Mouse (Mus musculus) limb, embryonic 13.5 days (tissue): ENCODE data around the gene Rtl10. TPM values are rescaled to one million over a fixed set of nuclear protein-coding genes. Genes with fewer than 3 reads are reported as not detected.
A peak's percentile ranks its signal among the peaks of the same experiment; 100 is the strongest.

Experiments used
- ATAC-seq: fragments of 200-750 bp; cut with Nextera tagmentation; 2 replicates; pipeline ENCODE4 v1.8.0; 2017; ENCODE audit warnings: low read depth, moderate number of reproducible peaks, moderate TSS enrichment; ENCODE audit not compliant: low FRiP score
- H3K27ac ChIP-seq: fragments of 300-500 bp; sonication (generic); 2 replicates; pipeline ENCODE4 v1.5.1; 2015; ENCODE audit warnings: inconsistent platforms, mild to moderate bottlenecking, moderate library complexity
- H3K27me3 ChIP-seq: fragments of 300-500 bp; sonication (generic); 2 replicates; pipeline ENCODE4 v1.6.1; 2015; ENCODE audit warnings: mild to moderate bottlenecking, inconsistent platforms
- H3K36me3 ChIP-seq: fragments of 300-500 bp; sonication (generic); 2 replicates; pipeline ENCODE4 v1.6.1; 2015; ENCODE audit warnings: inconsistent platforms, mild to moderate bottlenecking, moderate library complexity
- H3K4me1 ChIP-seq: fragments of 300-500 bp; sonication (generic); 2 replicates; pipeline ENCODE4 v1.6.1; 2015; ENCODE audit warnings: inconsistent platforms
- H3K4me2 ChIP-seq: fragments of 300-500 bp; sonication (generic); replicated peaks from 2 replicates; pipeline ENCODE4 v1.6.1; 2015; ENCODE audit warnings: inconsistent platforms, mild to moderate bottlenecking, moderate library complexity
- H3K4me3 ChIP-seq: fragments of 300-500 bp; sonication (generic); 2 replicates; pipeline ENCODE4 v1.5.1; 2015; ENCODE audit warnings: moderate library complexity, mild to moderate bottlenecking, inconsistent platforms
- H3K9ac ChIP-seq: fragments of 300-500 bp; sonication (generic); 2 replicates; pipeline ENCODE4 v1.6.1; 2015; ENCODE audit warnings: mild to moderate bottlenecking, inconsistent platforms
- H3K9me3 ChIP-seq: fragments of 300-500 bp; sonication (generic); 2 replicates; pipeline ENCODE4 v1.6.1; 2016; ENCODE audit warnings: inconsistent platforms
- WGBS: fragments of 180-500 bp; shearing (Covaris S2); methylation state at CpG from one replicate; pipeline ENCODE4 v1.1.7; 2015; 5-methylcytosine and 5-hydroxymethylcytosine counted together
- polyA plus RNA-seq: library from polyadenylated mRNA; unstranded; fragments of >200 nt; fragmentation: Nextera tagmentation; extraction: Ambion mirVana; gene quantifications from 2 replicates; pipeline ENCODE4 v1.2.1, GENCODE M21; 2015

Gene Rtl10
- polyA plus RNA-seq, 1 experiment from 2014 or later: 5.9 TPM

GRCm38 (mm10) chr16:18464271-18464670 lies 34.4 kb upstream of the Rtl10 start:
- peaks cover 6% of the 10 kb centered on the region; the same call in 1 of the 2 replicates for H3K36me3 ChIP-seq
- H3K27me3 ChIP-seq: 0 out of 2 replicates have a peak, but pooled peaks cover 4% of the 10 kb centered on the region
- WGBS: 49% methylated on average over 3 of the region's 3 CpGs
- H3K4me1 ChIP-seq: peaks cover 28% of the 10 kb centered on the region
- no peak for ATAC-seq
- no peak overlapping the region for H3K4me2 ChIP-seq
- no peak overlapping the region for H3K4me3 ChIP-seq
- H3K9ac ChIP-seq: no peak overlapping the region
- H3K27ac ChIP-seq: no peak overlapping the region
- H3K9me3 ChIP-seq: no peaks in the 10 kb centered on the region

- H3K27me3 ChIP-seq: no peaks in the 10 kb centered on the region
- H3K9ac ChIP-seq: no peak overlapping the region
- no peak overlapping the region for H3K4me3 ChIP-seq
- H3K4me1 ChIP-seq: peaks cover 14% of the 10 kb centered on the region
- no peaks in the 10 kb centered on the region for H3K9me3 ChIP-seq
- H3K27ac ChIP-seq: no peak overlapping the region
- H3K36me3 ChIP-seq: peaks cover 15% of the 10 kb centered on the region
- WGBS: 43% methylated on average over 1 of the region's 1 CpGs
- ATAC-seq: no peak
- H3K4me2 ChIP-seq: no peak overlapping the region
These were observed 27.9 kb upstream of the Rtl10 start for GRCm38 (mm10) chr16:18470829-18471228.

- Histone ChIP-seq H3K4me1 (peaks cover 14% of the 10 kb centered on the region), H3K9ac (no peak overlapping the region), H3K27ac (no peak overlapping the region), H3K4me2 (no peak overlapping the region), H3K9me3 (no peaks in the 10 kb centered on the region), H3K36me3 (peaks cover 15% of the 10 kb centered on the region), H3K27me3 (no peaks in the 10 kb centered on the region), H3K4me3 (no peak overlapping the region)
- no peak for ATAC-seq
- WGBS: 77% methylated on average over 11 of the region's 11 CpGs
These were observed 27.2 kb upstream of the Rtl10 start for GRCm38 (mm10) chr16:18471381-18471955.

GRCm38 (mm10) chr16:18471976-18472375 lies 26.7 kb upstream of the Rtl10 start:
- no peaks in the 10 kb centered on the region for H3K27me3 ChIP-seq
- no peak overlapping the region for H3K9ac ChIP-seq
- H3K9me3 ChIP-seq: no peaks in the 10 kb centered on the region
- H3K4me3 ChIP-seq: no peak overlapping the region
- H3K4me1 ChIP-seq: peaks cover 14% of the 10 kb centered on the region
- peaks cover 15% of the 10 kb centered on the region for H3K36me3 ChIP-seq
- no peak overlapping the region for H3K27ac ChIP-seq
- H3K4me2 ChIP-seq: no peak overlapping the region
- WGBS: 87% methylated on average over 6 of the region's 6 CpGs
- no peak for ATAC-seq

- no peak overlapping the region for H3K4me3 ChIP-seq
- no peak for ATAC-seq
- WGBS: 71% methylated on average over 4 of the region's 4 CpGs
- H3K4me1 ChIP-seq: peaks cover 14% of the 10 kb centered on the region
- peaks cover 15% of the 10 kb centered on the region for H3K36me3 ChIP-seq
- H3K9me3 ChIP-seq: no peaks in the 10 kb centered on the region
- H3K27me3 ChIP-seq: no peaks in the 10 kb centered on the region
- H3K9ac ChIP-seq: no peak overlapping the region
- no peak overlapping the region for H3K4me2 ChIP-seq
- H3K27ac ChIP-seq: no peak overlapping the region
These were observed 26.3 kb upstream of the Rtl10 start for GRCm38 (mm10) chr16:18472416-18472815.

GRCm38 (mm10) chr16:18472976-18473375 lies 25.7 kb upstream of the Rtl10 start:
- Histone ChIP-seq H3K4me2 (no peak overlapping the region), H3K27me3 (no peaks in the 10 kb centered on the region), H3K4me1 (peaks cover 14% of the 10 kb centered on the region), H3K9ac (no peak overlapping the region), H3K27ac (no peak overlapping the region), H3K36me3 (peaks cover 17% of the 10 kb centered on the region), H3K4me3 (no peak overlapping the region), H3K9me3 (no peaks in the 10 kb centered on the region)
- ATAC-seq: no peak
- 79% methylated on average over 8 of the region's 8 CpGs for WGBS

- Histone ChIP-seq H3K27me3 (no peaks in the 10 kb centered on the region), H3K27ac (no peak overlapping the region), H3K9ac (no peak overlapping the region), H3K9me3 (no peaks in the 10 kb centered on the region), H3K4me1 (peaks cover 14% of the 10 kb centered on the region), H3K4me3 (no peak overlapping the region), H3K36me3 (peaks cover 16% of the 10 kb centered on the region), H3K4me2 (no peak overlapping the region)
- WGBS: 82% methylated on average over 2 of the region's 2 CpGs
- no peak for ATAC-seq
These were observed 24.7 kb upstream of the Rtl10 start for GRCm38 (mm10) chr16:18474021-18474420.

- peaks cover 19% of the 10 kb centered on the region for H3K4me1 ChIP-seq
- H3K4me2 ChIP-seq: no peak overlapping the region
- H3K9me3 ChIP-seq: no peaks in the 10 kb centered on the region
- no peak overlapping the region for H3K4me3 ChIP-seq
- H3K9ac ChIP-seq: no peak overlapping the region
- no peak for ATAC-seq
- no peak overlapping the region for H3K27ac ChIP-seq
- no peaks in the 10 kb centered on the region for H3K27me3 ChIP-seq
- WGBS: 66% methylated on average over 6 of the region's 6 CpGs
- peaks cover 9% of the 10 kb centered on the region for H3K36me3 ChIP-seq
These were observed 20.7 kb upstream of the Rtl10 start for GRCm38 (mm10) chr16:18477996-18478395.

GRCm38 (mm10) chr16:18479667-18480066 lies 19.0 kb upstream of the Rtl10 start:
- no peak for ATAC-seq

GRCm38 (mm10) chr16:18480933-18481485 lies 17.7 kb upstream of the Rtl10 start:
- Histone ChIP-seq H3K27me3 (no peaks in the 10 kb centered on the region), H3K4me3 (no peak overlapping the region), H3K36me3 (peaks cover 5% of the 10 kb centered on the region; the same call in 1 of the 2 replicates), H3K9ac (no peak overlapping the region), H3K4me2 (no peak overlapping the region), H3K9me3 (no peaks in the 10 kb centered on the region), H3K4me1 (peaks cover 36% of the 10 kb centered on the region), H3K27ac (no peak overlapping the region)
- WGBS: 63% methylated on average over 4 of the region's 4 CpGs
- no peak for ATAC-seq

More at GRCm38 (mm10) chr16:18479667-18480066, 19.0 kb upstream of the Rtl10 start:
- H3K9ac ChIP-seq: 0 out of 2 replicates have a peak overlapping the region, but pooled peaks have one; percentile 43
- H3K4me3 ChIP-seq: no peak overlapping the region
- H3K27ac ChIP-seq: no peak overlapping the region
- H3K36me3 ChIP-seq: peaks cover 8% of the 10 kb centered on the region
- no peak overlapping the region for H3K4me2 ChIP-seq
- H3K4me1 ChIP-seq: peaks cover 30% of the 10 kb centered on the region
- WGBS: 52% methylated on average over 7 of the region's 7 CpGs
- no peaks in the 10 kb centered on the region for H3K27me3 ChIP-seq
- H3K9me3 ChIP-seq: no peaks in the 10 kb centered on the region

- H3K9ac ChIP-seq: no peak overlapping the region
- H3K4me1 ChIP-seq: peaks cover 36% of the 10 kb centered on the region
- no peaks in the 10 kb centered on the region for H3K9me3 ChIP-seq
- no peak overlapping the region for H3K27ac ChIP-seq
- no peak overlapping the region for H3K4me2 ChIP-seq
- no peak overlapping the region for H3K4me3 ChIP-seq
- H3K36me3 ChIP-seq: peaks cover 5% of the 10 kb centered on the region; the same call in 1 of the 2 replicates
- no peak for ATAC-seq
- WGBS: 87% methylated on average over 3 of the region's 3 CpGs
- no peaks in the 10 kb centered on the region for H3K27me3 ChIP-seq
These were observed 16.3 kb upstream of the Rtl10 start for GRCm38 (mm10) chr16:18482431-18482830.

- 59% methylated on average over 5 of the region's 5 CpGs for WGBS
- Histone ChIP-seq H3K36me3 (no peaks in the 10 kb centered on the region), H3K4me3 (no peak overlapping the region), H3K9ac (no peak overlapping the region), H3K4me2 (no peak overlapping the region), H3K4me1 (peaks cover 36% of the 10 kb centered on the region), H3K27me3 (no peaks in the 10 kb centered on the region), H3K27ac (no peak overlapping the region), H3K9me3 (no peaks in the 10 kb centered on the region)
- ATAC-seq: peak; percentile 65
These were observed 14.9 kb upstream of the Rtl10 start for GRCm38 (mm10) chr16:18483839-18484238.

GRCm38 (mm10) chr16:18484386-18484785 lies 14.3 kb upstream of the Rtl10 start:
- Histone ChIP-seq H3K9me3 (no peaks in the 10 kb centered on the region), H3K4me3 (no peak overlapping the region), H3K4me1 (peaks cover 33% of the 10 kb centered on the region), H3K9ac (peak overlapping the region; percentile 19; the same call in 1 of the 2 replicates), H3K27ac (peak overlapping the region; percentile 28; the same call in 1 of the 2 replicates), H3K36me3 (no peaks in the 10 kb centered on the region), H3K4me2 (no peak overlapping the region), H3K27me3 (no peaks in the 10 kb centered on the region)
- ATAC-seq: no peak
- 47% methylated on average over 4 of the region's 4 CpGs for WGBS
